Mouse (Mus musculus): ENCODE data around the gene Rab3c. TPM values are rescaled to one million over a fixed set of nuclear protein-coding genes. Genes with fewer than 3 reads are reported as not detected.

The Rab3c gene
- polyA plus RNA-seq (2015; fragmentation: Nextera tagmentation; extraction: Ambion mirVana), result 1.3 and 2.4 TPM in 2 replicates

DNA sequence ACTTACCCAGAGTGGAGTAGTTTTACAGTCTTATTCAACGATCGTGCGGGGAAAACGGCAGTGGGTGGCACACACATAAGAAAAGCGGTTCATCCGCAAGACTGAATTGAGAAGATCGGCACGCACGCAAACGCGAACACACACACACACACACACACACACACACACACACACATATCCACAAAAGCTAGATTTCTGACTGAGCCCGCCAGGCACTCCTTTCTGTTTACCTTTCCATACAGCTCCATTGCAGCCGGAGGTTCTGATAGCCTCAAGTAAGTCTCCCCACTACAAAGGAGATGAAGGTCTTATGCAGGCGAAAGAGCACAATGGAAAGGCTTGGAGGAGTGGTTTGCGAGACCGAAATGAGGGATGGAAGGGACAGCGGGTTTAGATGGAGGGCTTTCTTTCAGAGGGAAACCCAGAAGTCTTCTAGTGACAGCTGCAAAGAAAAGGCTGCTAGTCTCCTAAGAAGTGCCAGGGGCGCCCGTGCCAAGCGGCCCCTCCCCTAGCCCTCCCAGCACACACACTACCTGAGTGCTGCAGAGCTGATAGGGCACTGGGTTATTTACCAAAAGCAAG, at the start of gene Rab3c:
Gene Rab3c, minus strand, starts transcription at position 434 of the 582 bp plus-strand sequence.
- no peak within 1 kb of the TSS for H3K27ac ChIP-seq (replicated peaks)
- 2% methylated on average over 20 of the region's 20 CpGs for WGBS

DNA sequence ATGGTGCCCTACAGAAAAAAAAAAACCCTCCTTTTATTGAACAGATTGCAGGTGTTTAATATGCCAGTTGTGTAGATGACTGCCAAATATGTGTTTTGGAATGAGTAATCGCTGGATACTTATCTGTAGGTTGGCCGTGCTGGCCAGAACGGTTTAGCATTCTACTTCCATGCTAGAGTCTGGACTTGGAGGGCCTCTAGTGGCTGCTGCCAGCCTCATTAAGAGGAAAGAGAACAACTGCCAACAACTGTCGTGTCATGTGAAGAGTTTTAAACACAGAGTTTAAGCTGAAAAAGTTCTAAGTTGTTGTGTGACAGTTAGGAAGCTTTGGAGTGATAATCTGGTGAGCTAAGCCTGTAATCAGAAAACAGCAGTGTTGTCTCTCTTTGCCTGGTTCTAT, 38.0 kb upstream of the Rab3c start:
- Histone ChIP-seq H3K9ac (no peak overlapping the region), H3K4me2 (replicated peaks) (no peak overlapping the region), H3K4me1 (no peaks in the 10 kb centered on the region), H3K9me3 (replicated peaks) (no peaks in the 10 kb centered on the region), H3K27ac (replicated peaks) (no peak overlapping the region), H3K4me3 (replicated peaks) (no peak overlapping the region), H3K36me3 (no peaks in the 10 kb centered on the region), H3K27me3 (no peaks in the 10 kb centered on the region)
- 59% methylated on average over 4 of the region's 4 CpGs for WGBS
- ATAC-seq (ENCODE audit: insufficient number of reproducible peaks, low FRiP score, low TSS enrichment, low read depth), result no peak

More for the DNA sequence above, at the start of gene Rab3c:
- Histone ChIP-seq H3K4me1 (peaks cover 6% of the 10 kb centered on the region; the same call in 1 of the 2 replicates), H3K9me3 (replicated peaks) (no peaks in the 10 kb centered on the region), H3K36me3 (no peaks in the 10 kb centered on the region), H3K9ac (0 out of 2 replicates have a peak within 1 kb of the TSS, but pooled peaks have one; percentile 5), H3K4me2 (replicated peaks) (peak within 1 kb of the TSS; percentile 80), H3K4me3 (replicated peaks) (peak within 1 kb of the TSS; percentile 43), H3K27me3 (peaks cover 12% of the 10 kb centered on the region; the same call in 1 of the 2 replicates)
- no peak for ATAC-seq (ENCODE audit: insufficient number of reproducible peaks, low FRiP score, low TSS enrichment, low read depth)

GRCm38 (mm10) chr13:110307188-110307587, 26.4 kb upstream of the Rab3c start:
- no peaks in the 10 kb centered on the region for H3K27me3 ChIP-seq
- no peak for ATAC-seq (ENCODE audit: insufficient number of reproducible peaks, low FRiP score, low TSS enrichment, low read depth)
- H3K4me2 ChIP-seq (replicated peaks), result no peak overlapping the region
- H3K4me1 ChIP-seq, result no peaks in the 10 kb centered on the region
- H3K9ac ChIP-seq, result no peak overlapping the region
- no peaks in the 10 kb centered on the region for H3K9me3 ChIP-seq (replicated peaks)
- H3K27ac ChIP-seq (replicated peaks), result no peak overlapping the region
- 77% methylated on average over 5 of the region's 5 CpGs for WGBS
- no peaks in the 10 kb centered on the region for H3K36me3 ChIP-seq
- H3K4me3 ChIP-seq (replicated peaks), result no peak overlapping the region

- H3K9ac ChIP-seq, result no peak overlapping the region
- H3K4me2 ChIP-seq (replicated peaks), result no peak overlapping the region
- no peak for ATAC-seq (ENCODE audit: insufficient number of reproducible peaks, low FRiP score, low TSS enrichment, low read depth)
- H3K27ac ChIP-seq (replicated peaks), result no peak overlapping the region
- H3K9me3 ChIP-seq (replicated peaks), result no peaks in the 10 kb centered on the region
- no peaks in the 10 kb centered on the region for H3K4me1 ChIP-seq
- H3K4me3 ChIP-seq (replicated peaks), result no peak overlapping the region
- H3K36me3 ChIP-seq, result no peaks in the 10 kb centered on the region
- 61% methylated on average over 4 of the region's 4 CpGs for WGBS
- no peaks in the 10 kb centered on the region for H3K27me3 ChIP-seq
These were observed 16.3 kb upstream of the Rab3c start for GRCm38 (mm10) chr13:110297112-110297511.

DNA sequence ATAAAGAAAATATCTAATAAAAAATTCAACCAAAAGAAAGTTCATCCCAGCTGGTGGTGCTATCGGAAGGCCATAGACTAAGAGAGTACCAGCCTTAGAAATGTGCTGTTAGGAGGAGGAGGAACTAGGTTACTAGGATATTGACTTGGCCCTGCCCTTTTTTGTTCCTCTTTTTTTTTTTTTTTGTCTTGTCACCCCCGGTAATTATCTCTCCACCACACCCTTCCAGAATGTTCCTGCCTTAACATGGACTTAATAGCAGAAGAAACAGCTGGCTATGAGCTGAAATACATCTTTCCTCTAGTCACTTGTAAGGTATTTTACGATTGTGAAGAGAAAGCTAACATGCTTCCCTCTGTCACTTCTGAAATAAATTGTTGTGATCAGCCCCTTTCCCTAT, 7.7 kb upstream of the Rab3c start:
- no peaks in the 10 kb centered on the region for H3K27me3 ChIP-seq
- no peaks in the 10 kb centered on the region for H3K4me1 ChIP-seq
- no peak for ATAC-seq (ENCODE audit: insufficient number of reproducible peaks, low FRiP score, low TSS enrichment, low read depth)
- no peak overlapping the region for H3K4me2 ChIP-seq (replicated peaks)
- WGBS, result 79% methylated on average over 3 of the region's 3 CpGs
- no peak overlapping the region for H3K27ac ChIP-seq (replicated peaks)
- H3K4me3 ChIP-seq (replicated peaks), result no peak overlapping the region
- no peaks in the 10 kb centered on the region for H3K9me3 ChIP-seq (replicated peaks)
- H3K36me3 ChIP-seq, result no peaks in the 10 kb centered on the region
- no peak overlapping the region for H3K9ac ChIP-seq

- no peak for ATAC-seq (ENCODE audit: insufficient number of reproducible peaks, low FRiP score, low TSS enrichment, low read depth)
- Histone ChIP-seq H3K4me3 (replicated peaks) (no peak overlapping the region), H3K9me3 (replicated peaks) (no peaks in the 10 kb centered on the region), H3K27ac (replicated peaks) (no peak overlapping the region), H3K9ac (no peak overlapping the region), H3K4me1 (peaks cover 6% of the 10 kb centered on the region; the same call in 1 of the 2 replicates), H3K36me3 (no peaks in the 10 kb centered on the region), H3K4me2 (replicated peaks) (no peak overlapping the region), H3K27me3 (peaks cover 12% of the 10 kb centered on the region; the same call in 1 of the 2 replicates)
- 65% methylated on average over 4 of the region's 4 CpGs for WGBS
These were observed 3.0 kb upstream of the Rab3c start for GRCm38 (mm10) chr13:110283781-110284180.

DNA sequence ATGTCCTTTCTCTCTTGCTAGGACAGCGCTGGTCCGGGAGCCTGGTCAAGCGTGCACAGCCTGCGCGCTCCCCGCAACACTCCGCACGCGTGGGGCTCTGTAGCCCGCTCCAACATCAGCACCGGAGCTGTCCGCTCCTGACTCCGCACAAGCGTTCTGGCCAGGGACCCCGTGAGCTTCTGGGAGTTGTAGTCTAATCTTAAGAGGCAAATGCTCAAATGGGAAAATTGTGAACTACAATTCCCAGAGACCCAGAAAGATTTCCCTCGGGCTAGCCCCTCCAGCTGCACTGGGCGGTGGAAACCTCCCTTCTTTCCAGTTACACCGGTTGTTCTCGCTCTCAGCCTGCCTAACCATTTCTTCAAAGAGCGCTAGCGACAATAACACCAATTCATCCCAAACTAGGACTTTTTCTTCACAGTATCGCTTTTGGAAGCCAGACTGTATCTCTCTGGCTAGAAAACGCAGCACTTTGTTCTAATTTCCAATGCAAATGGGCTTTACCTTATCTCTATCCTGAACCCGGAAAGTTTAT, 701 bp downstream of the Rab3c start:
- no peaks in the 10 kb centered on the region for H3K9me3 ChIP-seq (replicated peaks)
- no peak overlapping the region for H3K27ac ChIP-seq (replicated peaks)
- 0 out of 2 replicates have a peak overlapping the region, but pooled peaks have one; percentile 5 for H3K9ac ChIP-seq
- H3K36me3 ChIP-seq, result no peaks in the 10 kb centered on the region
- H3K4me3 ChIP-seq (replicated peaks), result peak overlapping the region; percentile 43
- under 1% methylated on average over 24 of the region's 24 CpGs for WGBS
- H3K27me3 ChIP-seq, result peaks cover 12% of the 10 kb centered on the region; the same call in 1 of the 2 replicates
- H3K4me2 ChIP-seq (replicated peaks), result peak overlapping the region; percentile 80
- peak; percentile 88 for ATAC-seq (ENCODE audit: insufficient number of reproducible peaks, low FRiP score, low TSS enrichment, low read depth)
- peaks cover 6% of the 10 kb centered on the region; the same call in 1 of the 2 replicates for H3K4me1 ChIP-seq

- Histone ChIP-seq H3K9me3 (replicated peaks) (no peaks in the 10 kb centered on the region), H3K4me3 (replicated peaks) (0 out of 2 replicates have a peak overlapping the region, but pooled peaks have one; percentile 43), H3K9ac (no peak overlapping the region), H3K27ac (replicated peaks) (no peak overlapping the region), H3K4me2 (replicated peaks) (no peak overlapping the region), H3K4me1 (peaks cover 6% of the 10 kb centered on the region; the same call in 1 of the 2 replicates), H3K36me3 (no peaks in the 10 kb centered on the region), H3K27me3 (peaks cover 12% of the 10 kb centered on the region; the same call in 1 of the 2 replicates)
- WGBS, result 60% methylated on average over 9 of the region's 9 CpGs
- ATAC-seq (ENCODE audit: insufficient number of reproducible peaks, low FRiP score, low TSS enrichment, low read depth), result no peak
These were observed 1.6 kb downstream of the Rab3c start for GRCm38 (mm10) chr13:110278976-110279736.

GRCm38 (mm10) chr13:110277709-110278108, 3.1 kb downstream of the Rab3c start:
- no peak overlapping the region for H3K27ac ChIP-seq (replicated peaks)
- ATAC-seq (ENCODE audit: insufficient number of reproducible peaks, low FRiP score, low TSS enrichment, low read depth), result no peak

DNA sequence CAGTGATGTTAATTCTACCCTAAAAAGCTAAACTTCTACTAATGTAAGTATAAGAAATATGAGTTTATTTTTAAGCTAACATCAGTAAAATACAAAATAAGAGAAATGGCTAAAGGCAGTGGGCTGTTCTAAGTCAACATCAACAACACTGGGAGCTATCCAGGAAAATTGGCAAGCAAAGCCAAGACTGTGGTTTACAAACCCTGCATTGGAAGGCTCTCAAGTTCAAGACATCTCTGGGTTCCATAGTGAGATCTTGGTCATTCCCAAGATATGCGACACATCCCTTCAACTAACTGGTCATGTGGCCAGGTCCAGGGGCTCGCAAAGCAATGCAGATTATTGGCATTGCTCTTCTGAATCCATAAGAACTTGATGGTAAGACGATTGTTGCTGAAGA, 5.3 kb downstream of the Rab3c start:
- H3K27me3 ChIP-seq, result peaks cover 7% of the 10 kb centered on the region; the same call in 1 of the 2 replicates
- no peak overlapping the region for H3K4me2 ChIP-seq (replicated peaks)
- ATAC-seq (ENCODE audit: insufficient number of reproducible peaks, low FRiP score, low TSS enrichment, low read depth), result no peak
- no peaks in the 10 kb centered on the region for H3K36me3 ChIP-seq
- H3K9ac ChIP-seq, result no peak overlapping the region
- no peak overlapping the region for H3K4me3 ChIP-seq (replicated peaks)
- peaks cover under 1% of the 10 kb centered on the region; the same call in 1 of the 2 replicates for H3K4me1 ChIP-seq
- H3K27ac ChIP-seq (replicated peaks), result no peak overlapping the region
- no peaks in the 10 kb centered on the region for H3K9me3 ChIP-seq (replicated peaks)
- WGBS, result 82% methylated on average over 3 of the region's 3 CpGs

More at GRCm38 (mm10) chr13:110277709-110278108, 3.1 kb downstream of the Rab3c start:
- no peaks in the 10 kb centered on the region for H3K36me3 ChIP-seq
- peaks cover 12% of the 10 kb centered on the region; the same call in 1 of the 2 replicates for H3K27me3 ChIP-seq
- no peaks in the 10 kb centered on the region for H3K9me3 ChIP-seq (replicated peaks)
- no peak overlapping the region for H3K9ac ChIP-seq
- no peak overlapping the region for H3K4me3 ChIP-seq (replicated peaks)
- H3K4me2 ChIP-seq (replicated peaks), result no peak overlapping the region
- H3K4me1 ChIP-seq, result peaks cover 6% of the 10 kb centered on the region; the same call in 1 of the 2 replicates

- Histone ChIP-seq H3K9ac (no peak overlapping the region), H3K9me3 (replicated peaks) (no peaks in the 10 kb centered on the region), H3K27me3 (no peaks in the 10 kb centered on the region), H3K27ac (replicated peaks) (no peak overlapping the region), H3K4me2 (replicated peaks) (no peak overlapping the region), H3K4me3 (replicated peaks) (no peak overlapping the region), H3K4me1 (no peaks in the 10 kb centered on the region), H3K36me3 (no peaks in the 10 kb centered on the region)
- WGBS, result 30% methylated on average over 1 of the region's 1 CpGs
- ATAC-seq (ENCODE audit: insufficient number of reproducible peaks, low FRiP score, low TSS enrichment, low read depth), result no peak
These were observed 20.1 kb downstream of the Rab3c start for GRCm38 (mm10) chr13:110260649-110261048.
